Mouse (Mus musculus): ENCODE measurements around the gene Kcnj12.

Gene Kcnj12

DNA sequence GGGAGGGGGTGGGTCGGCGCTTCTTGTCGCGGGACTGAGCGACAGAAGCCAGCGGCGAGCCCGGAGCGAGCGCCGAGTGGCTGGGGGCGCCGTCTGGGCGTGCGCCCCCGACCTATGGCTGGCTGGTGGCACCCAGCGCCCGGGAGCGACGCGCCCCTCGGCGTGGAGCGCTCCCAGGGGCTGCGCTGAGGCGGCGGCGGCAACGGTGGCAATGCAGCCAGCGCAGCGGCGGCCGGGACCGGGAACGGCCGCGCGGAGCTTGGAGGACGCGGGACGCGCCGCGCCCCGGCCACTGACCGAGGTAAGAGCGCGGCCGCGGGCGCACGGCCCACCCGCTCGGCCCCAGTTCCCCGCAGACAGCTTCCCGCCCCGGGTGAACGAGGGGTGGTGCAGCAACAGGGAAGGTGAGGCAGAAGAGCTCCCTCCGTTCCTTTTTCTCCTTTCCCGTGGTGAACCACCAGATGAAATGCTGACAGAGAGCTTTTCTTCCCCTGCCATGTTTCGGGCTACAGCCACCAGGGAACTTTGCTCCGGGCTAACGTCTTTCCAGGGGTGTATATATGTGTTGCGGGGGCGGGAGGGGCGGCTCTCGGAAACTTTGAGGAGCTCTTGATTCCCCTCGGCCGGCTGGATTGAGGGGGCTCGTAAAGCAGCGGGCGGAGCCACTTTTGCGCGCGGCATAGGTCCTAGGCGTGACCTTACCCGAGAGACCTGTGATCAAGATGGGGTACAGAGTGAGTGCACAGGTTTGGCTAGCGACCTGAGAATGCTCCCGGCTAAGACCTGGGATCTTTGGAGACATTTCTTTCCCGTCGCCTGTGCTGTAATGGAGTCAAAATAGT lies at the start of gene Kcnj12:
Kcnj12 (plus strand) TSS at position 15 of the 842 bp plus-strand sequence.
- peak; percentile 56 for DNase-seq (ENCODE audit: low read depth, low spot score)

DNA sequence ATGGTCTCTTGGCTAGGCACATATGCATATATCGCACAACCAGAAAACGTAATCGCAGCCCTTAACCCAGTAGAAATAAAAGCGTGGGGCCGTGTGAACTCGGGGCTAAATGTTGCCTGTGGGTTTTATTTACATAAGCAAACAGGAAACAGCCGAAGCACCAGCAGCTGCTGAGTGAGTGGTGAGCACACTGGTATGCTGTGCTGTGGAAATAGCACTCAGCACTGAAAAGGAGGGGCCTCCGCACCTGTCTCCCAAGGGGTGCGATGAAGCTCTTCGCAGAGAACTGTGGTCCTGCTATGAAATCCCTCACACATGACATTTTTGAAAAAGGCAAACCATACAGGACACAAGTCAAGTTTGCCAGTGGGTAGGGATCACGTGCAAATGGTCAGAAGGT lies 47.3 kb upstream of the Kcnj12 start:
- peak; percentile 23 for DNase-seq (ENCODE audit: low read depth, low spot score)

DNA sequence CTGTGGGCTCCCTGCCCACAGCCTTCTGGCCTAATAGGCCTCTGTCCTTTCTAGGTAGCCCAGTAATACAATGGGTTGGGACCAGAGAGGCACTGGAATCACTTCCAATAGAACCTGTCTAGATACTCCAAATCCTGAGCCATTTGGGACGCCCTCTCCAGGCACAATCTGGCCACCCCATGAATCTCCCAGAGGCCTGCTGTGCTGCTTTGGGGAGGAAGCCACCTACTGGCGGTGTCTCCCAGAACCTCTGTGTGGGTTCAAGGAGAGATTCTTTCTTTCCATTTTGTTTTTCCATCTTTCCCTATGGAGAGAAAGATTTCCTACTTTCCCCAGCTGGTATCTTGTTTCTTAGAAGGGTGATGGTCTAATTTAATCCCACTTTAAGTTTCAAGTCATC lies 46.1 kb upstream of the Kcnj12 start:
- peak; percentile 30 for DNase-seq (ENCODE audit: low read depth, low spot score)

DNA sequence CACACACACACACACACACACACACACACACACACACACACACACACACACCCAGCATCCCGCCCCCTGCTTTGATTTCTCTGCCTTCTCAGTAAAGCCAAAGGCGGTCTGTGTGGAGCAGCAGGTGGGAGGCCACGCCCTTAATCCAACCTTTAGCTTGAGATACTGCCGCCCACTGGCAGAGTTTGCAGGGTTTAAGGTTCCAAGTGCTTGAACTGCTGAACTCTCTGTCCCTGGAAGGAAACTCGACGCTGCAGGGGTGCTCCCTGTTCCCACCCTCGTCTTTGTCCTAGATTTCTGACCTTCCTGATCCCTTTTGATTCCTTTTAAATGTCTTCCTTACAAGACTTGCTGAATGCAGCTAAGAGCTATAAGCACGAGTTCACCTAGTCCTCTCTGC lies 45.6 kb upstream of the Kcnj12 start:
- DNase-seq (ENCODE audit: low read depth, low spot score) = peak; percentile 99

DNA sequence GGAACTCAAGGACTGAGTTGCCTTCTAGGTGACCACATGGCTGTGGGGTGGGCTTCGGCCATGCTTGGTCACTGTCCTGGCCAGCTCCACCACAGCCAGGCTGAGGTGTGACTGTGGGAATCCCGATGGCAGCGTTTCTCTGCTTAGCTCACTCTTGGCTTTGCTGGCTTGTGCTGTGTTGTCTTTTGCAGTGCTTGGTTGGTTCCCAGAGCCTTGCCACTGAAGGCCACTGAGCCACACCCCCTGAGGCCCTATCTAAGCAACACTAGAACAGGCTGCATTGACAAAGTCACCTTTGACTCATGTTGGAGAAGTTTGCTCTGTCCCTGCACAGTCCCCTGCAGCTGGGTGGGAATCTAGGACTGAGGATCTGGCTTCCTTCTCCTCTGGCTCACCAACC lies 45.2 kb upstream of the Kcnj12 start:
- no peak for DNase-seq (ENCODE audit: low read depth, low spot score)

DNA sequence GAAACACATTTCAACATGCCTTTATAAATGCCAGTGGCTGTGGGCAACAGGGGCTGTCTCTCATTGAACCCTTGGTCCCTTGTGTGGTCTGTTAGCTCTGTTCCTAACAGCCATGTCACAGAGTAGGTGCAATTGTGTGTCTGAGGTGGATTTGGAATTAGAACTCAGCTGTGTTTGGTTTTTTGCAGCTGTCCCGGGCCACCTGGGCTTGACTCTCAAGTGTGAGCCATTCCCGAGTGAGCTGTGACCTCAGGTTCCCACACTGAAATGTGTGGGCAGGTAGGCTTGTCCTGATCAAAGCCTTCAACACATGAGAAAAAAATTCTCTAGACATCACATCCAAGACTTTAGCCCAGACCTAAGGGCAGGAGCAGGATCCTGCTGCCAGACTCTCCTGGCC lies 43.7 kb upstream of the Kcnj12 start:
- DNase-seq (ENCODE audit: low read depth, low spot score) = no peak

DNA sequence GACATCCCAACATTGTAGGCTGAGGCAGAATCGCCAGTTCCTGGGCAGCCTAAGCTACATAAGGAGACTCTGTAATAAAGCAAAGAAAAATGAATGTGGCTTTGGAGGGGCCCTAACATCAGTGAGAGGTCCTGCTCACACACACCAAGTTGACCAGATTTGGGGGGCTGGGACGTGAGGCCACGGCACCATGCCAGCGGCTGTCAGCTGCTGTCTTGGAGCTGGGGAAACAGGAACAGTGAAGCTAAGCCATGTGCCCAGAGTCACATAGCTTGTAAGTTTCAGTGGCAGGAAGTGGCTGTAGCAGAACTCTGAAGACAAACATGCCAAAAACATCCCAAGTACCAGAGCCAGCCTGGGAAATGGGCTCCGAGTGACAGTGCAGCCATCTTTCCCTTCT lies 42.6 kb upstream of the Kcnj12 start:
- no peak for DNase-seq (ENCODE audit: low read depth, low spot score)

DNA sequence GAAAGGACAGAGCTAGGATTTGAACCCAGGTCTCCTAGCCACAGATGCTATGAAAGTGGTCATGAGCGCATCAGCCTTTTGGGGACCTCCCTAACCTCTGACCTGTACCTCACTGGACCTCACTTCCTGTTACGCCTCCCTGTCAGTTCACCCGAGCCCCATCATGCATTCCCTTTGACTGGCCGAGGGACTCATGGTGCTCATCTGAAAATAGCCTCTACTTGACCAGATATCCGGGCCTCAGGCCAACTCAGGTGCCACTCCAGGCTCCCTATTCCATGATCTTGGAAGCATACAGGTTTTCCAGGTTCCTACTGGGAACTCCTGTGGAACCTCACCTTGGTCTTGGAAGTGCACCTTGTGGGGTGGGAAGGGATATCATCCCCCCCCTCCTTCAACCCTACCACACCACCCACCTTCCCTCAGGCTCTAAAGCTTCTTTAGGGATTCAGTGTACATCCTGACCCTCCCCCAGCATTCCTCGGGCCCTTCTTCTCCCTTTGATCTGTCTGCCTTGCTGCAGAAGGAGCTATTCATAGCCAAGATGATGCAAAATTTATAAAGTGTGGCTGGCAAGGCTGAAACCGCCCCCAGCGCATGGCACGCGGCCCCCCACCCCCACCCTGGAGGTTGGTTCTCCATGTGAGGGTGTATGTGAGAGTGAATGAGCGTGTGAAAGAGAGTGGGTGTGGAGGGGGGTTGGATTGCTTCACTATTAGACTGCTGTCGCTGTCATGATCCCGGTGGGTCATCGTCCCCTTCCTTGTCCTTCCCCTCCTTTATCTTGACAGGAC lies 40.5 kb upstream of the Kcnj12 start:
- DNase-seq (ENCODE audit: low read depth, low spot score) = no peak

DNA sequence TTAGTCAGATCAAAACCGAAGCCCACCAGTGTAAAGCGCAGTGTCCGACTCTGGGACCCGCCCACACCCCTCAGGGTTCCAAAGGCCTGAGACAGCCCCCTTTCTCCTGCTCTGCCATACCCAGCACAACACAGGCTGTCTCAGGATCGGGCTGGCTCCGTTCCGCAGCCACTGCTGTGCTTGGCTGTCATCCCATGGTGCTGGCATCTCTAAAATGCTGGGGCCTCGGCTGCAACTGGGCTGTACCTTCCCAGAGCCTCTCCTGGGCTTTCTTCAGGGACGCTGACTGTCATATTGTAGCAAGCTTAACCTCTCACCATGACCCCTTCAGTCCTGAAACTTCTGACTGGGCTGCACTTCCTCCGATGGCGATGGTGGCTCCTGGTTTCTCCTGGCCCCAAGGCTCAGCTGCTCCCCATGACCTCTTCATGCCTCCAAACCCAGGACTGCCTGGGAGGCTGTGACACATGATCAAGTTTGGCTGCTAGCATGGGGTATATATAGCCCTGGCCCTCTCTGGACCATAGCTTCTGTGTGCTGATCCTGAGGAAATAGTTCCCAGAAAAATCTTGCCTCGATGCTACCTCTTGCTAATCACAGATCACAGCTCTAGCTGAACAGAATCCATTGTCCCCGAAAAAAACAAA lies 37.3 kb upstream of the Kcnj12 start:
- DNase-seq (ENCODE audit: low read depth, low spot score) = no peak

DNA sequence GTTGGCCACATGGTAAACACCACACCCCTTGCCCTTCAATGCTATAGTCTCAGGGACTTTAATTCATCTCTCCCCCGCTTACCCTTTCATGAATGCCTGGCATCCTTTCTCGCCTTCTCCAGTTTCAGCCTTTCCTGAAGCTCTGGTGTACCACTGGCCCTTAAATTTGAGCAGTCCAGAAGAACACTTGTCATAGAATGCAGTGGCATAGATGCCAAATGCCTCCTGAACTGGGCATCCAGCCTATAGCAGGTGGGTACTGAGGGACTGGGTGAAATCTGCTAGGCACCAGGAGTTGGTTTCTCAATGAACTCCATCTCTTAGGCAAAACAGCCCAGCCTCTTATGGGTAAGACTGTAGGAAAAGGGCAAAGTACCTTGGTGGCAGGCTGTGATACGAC lies 31.9 kb upstream of the Kcnj12 start:
- no peak for DNase-seq (ENCODE audit: low read depth, low spot score)

DNA sequence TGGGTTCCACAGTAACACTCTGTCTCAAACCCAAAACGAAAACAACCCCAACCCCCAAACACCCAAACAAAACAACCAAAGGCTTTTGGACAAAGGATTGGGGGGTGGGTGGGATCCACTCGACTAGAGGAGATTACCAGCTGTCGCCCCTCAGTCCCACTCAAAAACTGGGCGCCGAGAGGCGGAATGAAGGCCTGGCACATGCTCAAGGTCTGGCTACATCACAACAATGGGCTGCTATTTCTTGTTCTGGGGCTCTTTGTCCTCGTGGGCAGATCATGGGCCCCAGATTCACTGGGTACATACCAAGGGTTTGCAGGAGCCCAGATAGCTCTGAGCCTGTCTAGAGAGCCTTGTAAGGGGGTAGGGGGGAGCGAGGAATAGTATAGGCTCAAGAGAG lies 19.6 kb upstream of the Kcnj12 start:
- DNase-seq (ENCODE audit: low read depth, low spot score) = no peak

DNA sequence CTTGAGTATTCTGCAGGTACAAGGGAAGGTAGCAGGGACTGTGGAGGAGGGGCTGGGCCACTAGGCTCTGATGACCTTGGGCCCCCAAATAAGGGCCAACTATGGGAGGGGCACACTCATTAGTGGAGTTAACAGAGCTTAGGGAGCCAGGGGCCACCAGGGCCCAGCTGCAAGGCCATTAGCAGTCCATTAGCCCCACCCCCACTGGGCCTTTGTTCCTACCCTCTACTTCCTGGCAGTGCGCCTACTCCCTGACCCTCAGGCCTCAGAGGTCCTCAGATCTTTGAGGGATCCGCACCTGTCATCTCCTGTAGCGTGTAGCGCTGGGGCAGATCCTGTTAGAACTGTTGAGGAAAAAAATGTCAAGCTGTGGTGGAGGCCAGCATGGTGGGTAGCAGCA lies 18.3 kb upstream of the Kcnj12 start:
- DNase-seq (ENCODE audit: low read depth, low spot score) = peak; percentile 27

DNA sequence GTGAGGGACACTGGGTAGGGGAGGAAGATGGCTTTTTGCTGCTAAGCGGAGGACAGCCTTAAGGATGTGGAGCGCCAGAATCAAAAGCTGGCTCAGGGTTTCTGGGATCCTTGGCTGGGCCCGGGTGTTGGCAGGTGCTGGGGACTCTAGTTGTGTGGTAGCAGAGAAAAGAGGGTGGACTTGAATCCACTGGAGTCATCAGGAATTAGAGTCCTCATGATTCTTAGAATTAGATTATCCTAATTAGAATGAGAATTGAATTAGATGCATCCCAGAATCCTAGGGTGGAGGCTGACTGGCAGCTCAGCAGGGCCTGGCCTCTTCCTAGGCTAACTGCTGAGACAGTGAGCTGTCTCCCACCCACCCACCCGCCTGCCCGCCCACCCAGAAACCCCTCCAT lies 17.6 kb upstream of the Kcnj12 start:
- DNase-seq (ENCODE audit: low read depth, low spot score) = peak; percentile 33

DNA sequence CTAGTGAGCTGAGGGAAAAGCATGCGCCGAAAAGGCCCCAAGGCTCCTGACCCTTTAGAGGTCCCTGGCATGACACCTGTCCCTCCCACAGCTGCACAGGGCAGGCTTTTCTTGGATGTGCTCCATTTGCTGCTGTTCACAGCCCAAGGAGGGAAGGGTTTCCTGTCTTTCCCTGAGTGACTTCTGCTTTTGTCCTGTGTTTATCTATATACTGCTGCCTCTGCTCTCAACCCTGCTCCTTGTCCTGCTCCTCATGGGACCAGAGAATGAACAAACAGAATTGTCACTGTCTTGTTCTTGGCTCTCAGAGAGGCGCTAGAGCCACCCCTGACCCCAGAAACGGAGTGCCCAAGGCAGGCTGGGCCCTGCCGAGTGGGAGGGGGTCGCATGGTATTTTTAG lies 17.0 kb upstream of the Kcnj12 start:
- no peak for DNase-seq (ENCODE audit: low read depth, low spot score)

DNA sequence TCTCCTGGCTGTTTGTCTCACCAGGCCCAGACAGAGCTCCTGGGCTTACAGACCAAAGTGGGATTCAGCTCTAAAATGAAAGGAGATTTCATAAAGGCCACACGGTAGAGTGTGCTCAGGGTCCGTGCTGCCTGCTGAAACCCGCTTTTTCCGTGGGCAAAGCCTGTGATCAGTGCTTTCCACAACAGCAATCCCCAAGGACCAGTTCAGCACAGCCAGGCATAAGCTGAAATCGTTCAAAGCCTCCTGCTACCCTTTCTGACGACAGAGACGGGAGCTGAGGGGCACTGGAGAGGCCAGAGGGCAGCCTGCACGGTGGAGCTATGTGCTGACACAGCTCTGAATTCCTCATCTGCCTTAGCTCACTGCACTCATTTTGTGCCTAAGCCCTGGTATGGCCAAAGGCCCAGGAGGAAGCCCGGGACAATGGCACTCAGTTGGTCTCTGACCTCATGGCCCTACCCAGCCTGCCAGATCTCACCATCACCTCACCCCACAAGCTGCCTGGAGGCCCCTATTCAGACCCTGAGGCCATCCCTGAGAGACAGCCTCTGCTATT lies 10.5 kb upstream of the Kcnj12 start:
- DNase-seq (ENCODE audit: low read depth, low spot score) = no peak

DNA sequence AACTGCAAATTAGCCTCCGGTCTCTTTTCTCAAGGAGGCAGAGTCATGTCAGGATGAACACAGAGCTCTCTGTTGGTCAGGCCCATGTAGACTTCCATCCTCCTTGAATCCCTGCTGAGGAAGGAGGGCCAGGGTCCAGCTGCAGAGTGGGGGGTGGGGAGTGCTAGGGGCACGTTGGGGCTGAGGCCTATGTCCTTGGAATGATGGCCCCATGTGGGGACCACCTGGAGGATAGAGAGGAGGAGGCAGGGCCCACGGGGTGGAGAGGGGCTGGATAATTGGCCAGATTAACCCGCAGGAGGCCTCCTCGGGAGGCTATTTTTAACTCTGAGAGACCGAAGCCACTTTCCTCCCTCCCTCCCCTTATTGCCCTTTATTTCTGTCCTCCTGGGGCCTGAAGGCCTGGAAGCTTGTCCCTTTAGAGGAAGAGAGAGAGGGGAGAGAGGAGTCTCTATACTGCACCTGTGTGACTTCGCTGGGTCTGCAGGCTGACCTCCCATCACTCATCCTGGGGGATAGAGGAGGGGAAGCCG lies 5.4 kb upstream of the Kcnj12 start:
- no peak for DNase-seq (ENCODE audit: low read depth, low spot score)

DNA sequence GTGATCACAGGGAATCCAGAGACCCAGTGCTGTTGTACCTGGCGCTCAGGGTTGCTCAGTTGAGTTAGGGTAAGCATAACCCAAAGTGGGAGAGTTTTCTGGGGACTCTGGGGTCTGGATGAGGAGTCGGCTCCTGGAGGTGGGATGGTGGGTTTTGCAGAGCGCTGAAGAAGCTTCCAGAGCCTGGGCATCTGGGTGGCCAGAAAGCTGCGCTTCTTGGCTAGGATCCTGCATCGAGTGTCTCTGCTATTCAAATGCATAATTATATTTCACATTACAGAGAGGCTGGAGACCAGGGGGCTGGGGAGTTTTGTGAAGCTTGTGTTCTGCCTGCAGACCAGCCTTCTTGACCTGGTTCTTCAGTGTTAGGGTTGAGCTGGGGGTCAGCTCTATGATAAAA lies 1.2 kb upstream of the Kcnj12 start:
- DNase-seq (ENCODE audit: low read depth, low spot score) = no peak

DNA sequence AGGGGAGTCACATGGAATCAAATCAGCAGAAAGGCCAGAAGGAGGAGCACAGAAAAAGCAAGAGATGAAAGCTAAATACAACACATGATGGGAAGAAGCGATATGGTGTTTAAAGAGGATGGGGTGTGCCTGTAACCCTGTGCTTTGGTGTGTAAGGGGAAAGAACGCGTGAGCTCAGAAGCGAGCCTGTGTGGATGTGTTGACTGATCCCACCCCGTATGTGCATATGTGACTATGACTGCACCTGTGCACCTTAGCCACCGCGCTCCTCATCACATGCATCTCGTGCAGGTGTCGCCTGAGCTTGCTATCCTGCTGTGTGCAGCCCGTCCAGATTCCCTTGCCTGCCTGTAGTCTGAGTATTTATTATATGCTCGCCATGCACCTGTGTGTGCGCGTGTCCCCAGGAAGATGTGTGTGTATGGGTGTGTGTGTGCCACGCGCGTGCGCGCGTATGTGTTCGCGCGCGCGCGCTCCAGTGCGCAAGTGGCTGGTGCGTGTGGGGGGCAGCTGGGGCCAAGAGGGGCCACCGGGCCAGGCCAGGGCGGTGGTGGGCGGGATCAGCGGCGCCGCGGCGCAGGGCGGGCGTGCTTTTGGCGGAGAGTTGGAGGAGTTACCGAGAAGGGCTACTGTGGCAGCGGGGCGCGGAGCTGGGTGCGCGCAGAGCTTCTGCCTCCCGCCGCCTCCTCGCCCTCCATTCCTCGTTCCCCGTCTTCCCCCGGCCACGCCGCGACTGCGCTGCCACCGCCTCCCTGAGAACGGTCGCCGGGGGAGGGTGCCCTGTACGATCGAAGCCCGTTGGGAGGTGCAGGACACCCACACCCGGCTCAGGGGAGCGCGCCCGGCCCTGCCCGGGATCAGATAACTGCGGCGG lies 451 bp upstream of the Kcnj12 start:
- peak; percentile 71 for DNase-seq (ENCODE audit: low read depth, low spot score)

DNA sequence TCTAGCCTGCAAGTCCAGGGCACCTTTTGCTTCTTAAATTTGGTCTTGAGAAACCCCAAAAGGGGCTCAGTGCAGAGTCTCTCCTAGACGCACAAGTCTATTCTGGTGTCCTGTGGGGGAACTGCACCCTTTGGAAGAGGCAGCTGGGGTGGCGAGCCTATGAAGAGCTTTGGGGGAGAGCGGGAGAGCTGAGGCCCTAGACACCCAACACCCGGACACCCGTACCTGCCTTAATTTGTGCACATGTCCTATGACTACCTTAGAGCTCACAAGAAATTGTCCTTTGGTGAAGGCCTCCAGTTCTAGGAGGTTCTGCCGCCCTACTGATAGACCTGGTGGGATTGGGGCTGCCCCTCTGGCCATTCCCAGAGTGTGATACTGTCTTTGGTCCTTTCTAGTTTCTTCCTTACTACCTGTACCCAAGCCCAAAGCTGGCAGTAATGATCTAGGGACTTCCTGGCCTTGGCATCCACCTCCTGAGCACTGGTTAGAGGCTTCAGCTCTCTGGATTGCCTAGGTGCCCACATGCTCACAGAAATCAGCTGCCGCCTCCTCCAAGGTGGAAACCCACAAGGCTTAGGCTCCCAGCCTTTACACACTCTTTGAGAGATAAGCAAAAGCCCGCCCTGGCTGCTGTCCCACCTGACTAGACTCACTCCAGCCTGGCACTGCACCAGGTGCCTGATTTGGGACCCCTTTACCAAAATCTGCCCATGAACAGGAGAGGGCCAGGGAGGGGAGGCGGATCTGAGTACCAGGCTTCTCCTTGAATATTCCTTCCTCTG lies 1.2 kb downstream of the Kcnj12 start:
- peak; percentile 52 for DNase-seq (ENCODE audit: low read depth, low spot score)

DNA sequence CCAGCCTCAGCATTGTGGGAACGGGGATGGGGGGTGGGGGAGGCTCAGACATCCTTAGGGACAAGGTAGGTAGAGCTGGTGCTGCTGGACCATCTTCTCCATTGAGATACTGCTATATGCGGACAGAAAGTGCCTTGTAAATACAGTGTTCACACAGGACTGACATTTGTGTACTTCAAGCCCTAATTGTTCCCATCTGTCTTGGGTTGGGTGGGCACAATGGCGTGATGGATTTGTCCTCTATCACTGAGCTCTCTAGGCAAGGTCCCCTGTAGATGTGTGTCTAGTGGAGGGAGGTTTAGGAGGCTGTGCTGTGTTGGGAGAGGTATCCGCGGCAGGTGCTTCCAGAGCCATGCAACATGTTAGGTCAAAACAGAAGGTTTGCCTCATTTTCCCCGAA lies 2.0 kb downstream of the Kcnj12 start:
- DNase-seq (ENCODE audit: low read depth, low spot score) = no peak

Data from R1 (cell line).